Mouse (Mus musculus): Measurements from ENCODE around the gene Asah2. TPM values are rescaled to one million over a fixed set of nuclear protein-coding genes. Genes with fewer than 3 reads are reported as not detected.

The Asah2 gene
- polyA plus RNA-seq, 1 experiment from 2014 or later: 0.79 TPM

DNA sequence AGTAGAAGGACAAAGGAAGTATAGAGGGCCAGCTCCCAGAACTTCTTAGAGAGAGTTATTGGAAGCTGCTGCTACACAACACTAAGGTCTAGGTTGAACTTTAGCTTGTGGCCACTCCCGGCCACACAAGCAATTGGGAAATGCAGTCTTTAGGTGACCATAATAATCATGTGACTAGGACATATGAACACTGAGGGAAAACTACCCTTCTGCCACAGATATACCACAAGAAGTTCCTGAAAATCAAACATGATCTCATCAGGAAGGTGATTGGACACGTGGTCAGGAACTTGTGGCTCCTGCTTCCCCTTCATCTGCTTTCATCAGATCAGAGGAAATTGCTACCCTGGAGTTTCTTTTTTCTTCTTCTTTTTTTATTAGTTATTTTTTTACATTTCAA lies 151.7 kb downstream of the Asah2 start:
- Histone ChIP-seq H3K4me1 (replicated peaks) (no peaks in the 10 kb centered on the region), H3K36me3 (no peaks in the 10 kb centered on the region), H3K27ac (no peak overlapping the region), H3K27me3 (no peaks in the 10 kb centered on the region), H3K4me3 (no peak overlapping the region), H3K4me2 (no peak overlapping the region), H3K9me3 (no peaks in the 10 kb centered on the region), H3K9ac (no peak overlapping the region)
- WGBS: 89% methylated on average over 2 of the region's 2 CpGs
- no peak for ATAC-seq (ENCODE audit: low FRiP score)

DNA sequence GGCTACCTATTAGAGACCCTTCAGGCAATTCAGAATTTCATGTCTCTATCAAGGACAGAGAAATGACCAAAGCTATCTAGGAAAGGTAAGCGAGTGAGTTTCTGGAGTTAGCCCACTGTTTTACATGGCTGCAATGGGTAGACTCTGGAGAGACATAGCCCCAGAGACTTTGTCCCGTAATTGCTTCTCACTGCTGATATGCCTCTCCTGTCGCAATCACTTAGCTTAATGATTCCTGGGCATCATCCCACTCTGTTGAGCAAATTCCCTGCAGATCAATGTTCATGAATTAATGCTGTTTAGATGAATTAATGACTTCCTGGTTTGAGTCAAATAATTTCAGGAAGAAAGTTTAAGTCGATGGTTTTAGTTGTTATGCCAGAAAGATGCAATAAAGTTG lies 153.3 kb downstream of the Asah2 start:
- H3K27ac ChIP-seq: no peak overlapping the region
- no peaks in the 10 kb centered on the region for H3K27me3 ChIP-seq
- no peaks in the 10 kb centered on the region for H3K36me3 ChIP-seq
- H3K9ac ChIP-seq: no peak overlapping the region
- no peak for ATAC-seq (ENCODE audit: low FRiP score)
- H3K4me2 ChIP-seq: no peak overlapping the region
- WGBS: 87% methylated on average over 4 of the region's 4 CpGs
- H3K4me1 ChIP-seq (replicated peaks): no peaks in the 10 kb centered on the region
- H3K4me3 ChIP-seq: no peak overlapping the region
- no peaks in the 10 kb centered on the region for H3K9me3 ChIP-seq

DNA sequence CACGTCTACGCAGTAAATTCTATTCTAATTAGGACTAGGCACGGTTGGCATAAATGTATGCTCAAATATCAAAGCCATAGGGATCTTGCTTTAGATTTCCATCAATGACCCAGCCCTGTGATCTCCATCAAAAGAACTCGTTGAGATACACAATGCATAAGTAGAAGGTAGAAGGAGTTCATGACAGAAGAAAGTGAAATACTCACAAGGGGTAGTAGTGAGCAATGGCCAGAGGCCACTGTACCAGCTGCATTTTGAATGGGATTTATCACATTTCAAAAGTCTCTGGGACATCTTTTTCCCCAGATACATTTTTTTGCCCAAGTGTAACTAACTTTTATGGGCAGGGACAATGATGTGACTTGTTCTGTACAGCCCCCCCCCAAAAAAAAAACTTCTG lies 153.7 kb downstream of the Asah2 start:
- Histone ChIP-seq H3K4me2 (no peak overlapping the region), H3K4me3 (no peak overlapping the region), H3K36me3 (no peaks in the 10 kb centered on the region), H3K9ac (no peak overlapping the region), H3K9me3 (no peaks in the 10 kb centered on the region), H3K4me1 (replicated peaks) (no peaks in the 10 kb centered on the region), H3K27ac (no peak overlapping the region), H3K27me3 (no peaks in the 10 kb centered on the region)
- no peak for ATAC-seq (ENCODE audit: low FRiP score)
- WGBS: 92% methylated on average over 4 of the region's 4 CpGs

DNA sequence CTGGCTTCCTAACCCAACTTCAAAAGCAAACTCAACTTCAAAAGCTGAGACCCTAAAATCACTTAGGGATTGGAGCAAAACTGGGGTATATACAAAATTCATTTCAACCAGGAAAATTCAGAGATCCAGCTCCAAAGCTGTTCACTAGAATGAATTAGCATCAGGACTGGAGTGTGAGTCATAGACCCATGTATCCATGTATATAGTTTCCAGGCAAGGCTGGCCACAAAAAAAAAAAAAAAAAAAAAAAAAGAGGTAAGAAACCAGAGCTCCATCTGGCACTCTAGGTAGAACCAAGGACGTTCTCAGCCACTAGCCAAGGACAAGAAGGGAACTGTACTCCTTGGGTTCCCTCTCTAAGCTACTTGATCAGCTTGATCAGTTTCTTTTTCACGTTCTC lies 154.2 kb downstream of the Asah2 start:
- no peak for ATAC-seq (ENCODE audit: low FRiP score)
- H3K27me3 ChIP-seq: no peaks in the 10 kb centered on the region
- no peak overlapping the region for H3K4me3 ChIP-seq
- 74% methylated on average over 2 of the region's 2 CpGs for WGBS
- no peaks in the 10 kb centered on the region for H3K36me3 ChIP-seq
- no peak overlapping the region for H3K27ac ChIP-seq
- no peak overlapping the region for H3K9ac ChIP-seq
- H3K4me1 ChIP-seq (replicated peaks): no peaks in the 10 kb centered on the region
- no peak overlapping the region for H3K4me2 ChIP-seq
- no peaks in the 10 kb centered on the region for H3K9me3 ChIP-seq

DNA sequence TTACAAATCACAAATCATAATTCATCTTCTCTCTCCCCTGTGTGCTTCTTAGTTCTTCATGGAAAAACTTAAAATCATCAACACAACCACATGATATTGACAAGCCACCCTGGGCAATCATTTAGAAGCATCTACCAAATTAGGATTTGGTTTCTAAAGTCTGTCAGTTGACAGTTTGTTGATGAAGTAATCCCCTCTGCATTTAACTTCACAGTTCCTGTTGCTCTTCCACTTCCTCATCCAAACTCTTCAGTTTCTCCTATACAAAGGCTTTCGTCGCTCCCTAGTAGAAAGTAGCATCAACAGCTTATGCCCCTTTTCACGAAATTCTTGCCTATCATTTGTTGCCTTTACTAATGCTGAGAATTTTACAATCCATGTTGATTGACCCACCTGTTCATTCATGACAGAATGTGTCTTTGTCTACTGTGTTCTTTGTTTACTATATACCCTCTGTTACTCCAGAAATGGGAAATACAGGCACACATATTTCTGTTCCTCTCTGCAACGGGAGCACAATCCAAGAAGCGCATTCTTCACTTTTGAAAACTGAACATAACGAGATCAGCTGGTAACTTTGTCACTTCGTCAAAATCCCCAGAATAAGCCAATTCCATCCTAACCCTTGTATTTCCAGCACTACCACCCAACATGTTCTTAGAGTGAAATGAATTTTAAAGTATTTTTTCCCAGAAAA lies 157.1 kb downstream of the Asah2 start:
- no peaks in the 10 kb centered on the region for H3K27me3 ChIP-seq
- no peak for ATAC-seq (ENCODE audit: low FRiP score)
- 85% methylated on average over 7 of the region's 7 CpGs for WGBS

More for the DNA sequence above, 157.1 kb downstream of the Asah2 start:
- H3K4me1 ChIP-seq (replicated peaks): no peaks in the 10 kb centered on the region
- H3K36me3 ChIP-seq: no peaks in the 10 kb centered on the region
- H3K9me3 ChIP-seq: no peaks in the 10 kb centered on the region
- no peak overlapping the region for H3K4me3 ChIP-seq
- H3K27ac ChIP-seq: no peak overlapping the region
- H3K9ac ChIP-seq: no peak overlapping the region
- H3K4me2 ChIP-seq: no peak overlapping the region

Other genes starting within 250 kb of the Asah2 start
- not detected in 2 replicates for gene A1cf, start 239.4 kb downstream of the Asah2 start, polyA plus RNA-seq (2015; fragmentation: Nextera tagmentation; extraction: Ambion mirVana)

Measured in hindbrain, embryonic 13.5 days (tissue).